Mouse (Mus musculus): Measurements from ENCODE around the gene Ndrg4.
"Not testable (repeated sequence)": the region's sequence is repeated elsewhere in the genome, so short reads cannot be mapped to it uniquely, and the experiment has no call there.

The Ndrg4 gene

DNA sequence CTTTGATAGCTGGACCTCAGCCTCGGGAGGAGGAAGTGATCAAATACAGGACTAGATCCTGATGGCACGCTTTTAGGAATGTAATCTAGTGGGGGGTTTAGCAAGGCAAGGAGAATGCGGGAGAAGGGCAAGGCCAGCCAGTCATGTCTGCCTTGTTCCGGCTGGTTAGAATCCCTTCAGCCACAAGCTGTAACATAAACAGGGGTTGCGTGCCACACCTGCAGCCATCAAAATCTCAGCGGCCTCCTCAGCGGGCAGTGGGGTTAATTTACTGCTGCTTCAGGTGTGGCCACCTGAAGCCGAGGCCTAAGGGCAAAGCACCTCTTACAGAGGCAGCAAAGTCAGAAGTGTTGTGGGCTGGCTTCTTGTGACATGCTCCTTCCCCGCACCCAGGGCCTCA, at the start of gene Ndrg4:
TSS of gene Ndrg4 (plus strand) at position 350 of the 400 bp plus-strand sequence.
- no peak for DNase-seq

DNA sequence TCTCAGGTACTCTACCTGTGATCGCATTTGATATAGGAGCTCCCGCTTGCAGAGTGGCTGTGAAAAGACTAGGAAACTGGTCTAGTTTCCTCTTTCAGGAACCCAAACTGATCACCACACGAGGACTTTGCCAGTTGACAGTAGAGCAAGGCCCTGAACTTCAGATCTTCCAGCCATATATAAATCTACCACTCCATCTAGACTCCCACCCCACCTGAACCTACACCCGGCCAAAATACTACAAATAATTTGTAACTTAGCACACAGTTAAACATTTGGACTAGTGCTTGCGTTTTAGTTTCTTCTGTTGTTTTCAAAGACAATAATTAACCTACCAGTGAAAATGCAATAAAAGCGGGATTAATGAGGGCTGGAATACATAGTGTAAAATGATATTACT, 43.9 kb upstream of the Ndrg4 start:
- no peak for DNase-seq

DNA sequence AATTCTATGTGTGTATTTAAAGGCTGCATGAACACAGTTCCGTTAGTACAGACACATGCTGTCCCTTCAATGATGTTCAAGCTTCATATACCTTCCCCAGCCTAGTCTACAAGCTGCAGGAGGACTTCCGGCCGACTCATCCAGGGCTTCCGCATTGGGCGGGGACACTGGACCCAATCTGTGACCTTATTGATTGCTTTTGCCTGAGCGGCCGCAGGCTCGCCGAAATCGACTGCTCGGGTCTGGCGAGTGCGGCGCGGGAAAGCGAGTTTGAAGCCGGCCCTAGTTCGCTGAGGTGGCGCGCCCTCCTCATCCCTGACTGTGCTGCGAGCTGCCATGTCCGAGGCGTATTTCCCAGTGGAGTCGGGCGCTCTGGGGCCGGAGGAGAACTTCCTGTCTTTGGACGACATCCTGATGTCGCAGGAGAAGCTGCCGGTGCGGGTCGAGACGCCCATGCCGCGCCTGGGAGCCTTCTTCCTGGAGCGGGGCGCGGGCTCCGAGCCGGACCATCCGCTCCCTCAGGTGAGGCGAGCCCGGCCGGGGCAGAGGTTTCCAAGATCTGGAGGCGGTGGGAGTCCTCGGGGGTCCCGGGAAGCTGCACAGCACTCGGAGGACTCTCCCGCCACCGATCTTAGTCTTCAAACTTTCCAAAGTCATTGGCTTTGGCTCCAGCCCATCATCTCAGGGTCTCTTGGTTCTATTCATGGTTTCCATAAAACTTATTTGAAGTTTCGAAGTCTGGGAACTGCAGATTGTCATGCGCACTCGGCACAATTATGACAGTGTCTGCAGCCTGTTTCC, 43.3 kb upstream of the Ndrg4 start, which contains the start of gene Gins3:
TSS of gene Gins3 (plus strand) at position 192 of the 801 bp plus-strand sequence.
- DNase-seq, result peak; percentile 82 to 88

DNA sequence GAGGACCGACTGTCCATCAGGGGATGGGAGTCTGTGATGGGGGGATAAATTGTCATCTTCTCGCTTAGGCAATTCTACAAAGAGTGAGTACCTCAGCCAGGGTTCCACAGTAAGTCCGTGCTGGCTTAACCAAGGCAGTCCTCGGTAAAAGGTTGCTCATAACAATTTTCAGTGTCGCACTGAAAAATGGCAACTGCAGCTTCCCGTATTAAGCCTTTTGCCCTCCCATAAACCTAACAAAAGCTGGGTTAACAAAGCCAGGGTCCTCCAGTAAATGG, 42.8 kb upstream of the Ndrg4 start:
- no peak for DNase-seq

DNA sequence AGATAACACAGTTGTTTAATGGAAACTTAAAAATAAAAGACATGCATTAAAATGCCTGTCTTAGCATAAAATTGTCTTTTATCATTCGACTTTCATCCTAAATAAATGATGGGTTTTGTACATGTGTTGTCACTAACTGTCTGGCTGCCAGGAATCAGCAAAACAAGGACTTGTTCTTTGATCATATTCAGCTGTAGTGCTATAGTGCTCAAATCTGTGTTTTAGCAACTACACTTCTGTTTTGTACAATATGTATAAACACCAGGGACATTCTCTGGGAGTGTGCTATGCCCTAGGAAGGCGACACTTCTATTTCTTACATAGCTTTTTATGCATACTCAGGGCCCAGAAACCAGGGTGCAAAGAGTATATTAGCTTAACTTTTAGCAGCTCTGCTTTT, 31.8 kb upstream of the Ndrg4 start:
- DNase-seq, result no peak

DNA sequence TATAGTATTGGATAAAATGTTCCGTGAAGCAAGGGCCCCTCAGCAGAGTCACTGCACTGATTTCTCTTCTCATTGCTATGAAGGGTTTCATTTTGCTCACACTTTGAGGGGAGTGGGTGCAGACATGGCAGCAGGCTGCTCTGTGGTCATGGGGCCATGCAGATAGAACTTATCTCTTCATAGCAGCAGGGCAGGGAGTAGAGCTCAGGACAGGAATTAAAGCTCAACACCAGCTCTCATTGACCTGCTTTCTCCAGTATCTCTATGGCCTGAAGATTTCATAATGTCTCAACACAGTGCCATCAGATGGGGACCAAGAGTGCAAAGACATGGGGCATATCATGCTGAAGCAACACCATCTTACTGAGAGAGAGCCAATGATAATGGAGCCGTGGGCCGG, 28.5 kb upstream of the Ndrg4 start:
- DNase-seq, result no peak

DNA sequence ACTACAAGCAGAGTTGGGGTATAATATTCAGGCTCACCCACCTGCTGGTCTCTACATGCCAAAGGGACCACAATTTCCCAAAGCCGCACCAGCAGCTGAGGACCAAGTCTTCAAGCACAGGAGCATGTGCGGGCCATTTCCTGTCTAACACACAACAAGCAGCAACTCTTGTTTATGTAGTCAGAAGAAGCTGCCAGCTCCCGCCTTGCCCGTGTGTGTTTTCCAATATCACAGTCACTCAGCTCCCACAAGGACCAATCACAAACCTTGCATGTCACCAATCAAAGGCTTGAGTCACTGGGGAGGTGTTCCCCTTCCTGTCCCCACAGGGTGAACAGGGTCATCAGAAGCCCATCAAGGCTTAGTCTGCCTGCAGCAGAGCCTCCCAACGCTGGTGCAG, 23.4 kb upstream of the Ndrg4 start:
- DNase-seq, result no peak

DNA sequence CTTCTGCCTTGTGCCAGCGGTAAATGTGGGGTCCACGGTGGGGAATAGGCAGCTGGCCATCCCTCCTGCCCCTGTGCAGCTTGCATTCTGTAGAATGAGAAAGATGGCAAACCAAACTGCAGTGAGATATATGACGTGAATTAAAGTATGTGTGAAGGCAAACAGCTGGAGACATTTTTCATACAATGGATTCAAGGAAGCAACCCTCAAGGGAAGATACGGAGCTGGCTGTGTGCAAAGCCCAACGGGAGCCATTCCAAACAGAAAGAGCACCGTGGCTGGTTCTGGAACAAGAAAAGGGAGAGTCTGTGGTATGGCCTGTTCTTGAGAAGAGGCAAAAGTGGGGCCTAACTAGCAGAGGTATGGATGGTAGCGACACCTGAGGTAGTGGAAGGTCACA, 20.9 kb upstream of the Ndrg4 start:
- no peak for DNase-seq

DNA sequence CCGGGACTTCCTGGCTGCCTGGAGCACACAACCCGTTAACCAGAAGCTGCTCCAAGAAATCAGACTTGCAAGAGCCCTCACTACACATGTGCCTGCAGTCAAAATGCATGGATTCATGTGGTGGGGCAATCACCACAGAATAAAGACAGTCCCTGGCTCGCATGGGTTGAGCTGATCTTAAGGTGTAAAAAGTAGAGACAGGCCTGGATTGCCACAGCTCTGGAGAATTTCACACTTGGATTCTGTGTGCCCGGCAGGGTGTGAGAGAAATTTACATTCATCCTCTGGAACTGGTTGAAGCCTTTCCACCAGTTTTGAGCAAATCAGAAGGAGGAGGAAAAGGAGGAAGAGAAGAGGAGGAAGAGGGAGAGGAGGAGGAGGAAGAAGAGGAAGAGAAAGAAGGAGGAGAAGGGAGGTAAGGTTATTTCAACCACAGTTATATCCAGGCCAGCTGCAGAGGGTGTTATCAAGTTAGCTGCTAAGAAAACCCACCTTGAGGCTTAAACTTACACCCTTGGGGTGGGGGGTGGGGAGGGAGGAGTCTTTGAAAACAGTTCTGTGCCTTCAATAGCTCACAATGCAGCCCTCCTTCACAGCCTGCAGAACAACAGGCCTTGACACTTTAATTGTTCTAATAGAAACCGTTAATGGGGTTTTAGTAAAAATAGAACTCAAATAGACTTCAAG, 20.3 kb upstream of the Ndrg4 start:
- no peak for DNase-seq

DNA sequence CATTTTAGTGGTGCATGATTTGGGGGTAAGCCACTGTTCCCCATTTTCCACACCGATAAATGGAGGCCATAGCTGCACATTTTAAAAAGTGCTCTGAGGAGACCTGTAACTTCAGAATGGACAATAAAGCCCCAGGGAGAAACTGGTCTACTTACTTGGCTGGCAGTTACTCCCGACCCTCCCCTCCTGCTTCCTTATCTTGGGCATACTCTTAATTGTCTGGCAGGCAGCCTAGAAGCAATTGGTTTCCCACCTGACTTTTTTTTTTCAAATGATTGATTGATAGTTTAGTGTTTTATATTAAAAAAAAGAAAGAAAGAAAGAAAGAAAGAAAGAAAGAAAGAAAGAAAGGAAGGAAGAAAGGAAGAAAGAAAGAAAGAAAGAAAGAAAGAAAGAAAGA, 19.3 kb upstream of the Ndrg4 start:
- DNase-seq, result no peak

DNA sequence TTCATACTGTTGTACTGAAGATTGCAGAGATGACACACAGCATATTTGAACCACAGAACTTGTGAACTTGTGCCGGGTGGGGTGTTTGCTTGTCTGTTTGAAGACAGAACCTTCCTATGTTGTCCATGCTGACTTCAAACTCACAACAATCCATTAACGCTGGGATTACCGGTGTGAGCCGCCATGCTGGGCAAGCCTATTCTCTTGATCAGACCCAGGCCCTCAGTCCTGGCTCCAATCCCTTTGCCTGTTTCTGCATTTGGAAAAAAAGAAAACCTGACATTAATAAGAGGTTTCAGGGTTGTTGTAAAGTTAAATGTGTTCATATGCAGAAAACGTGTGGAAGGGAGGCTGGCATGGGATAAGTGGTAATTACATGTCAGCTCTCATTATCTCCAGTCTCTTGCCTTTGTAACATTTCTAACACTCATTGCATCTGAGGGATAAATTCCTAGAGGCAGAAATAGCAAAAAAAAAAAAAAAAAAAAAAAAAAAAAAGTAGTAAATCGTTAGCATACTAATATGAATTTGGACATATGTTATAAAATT, 16.4 kb upstream of the Ndrg4 start:
- DNase-seq, result no peak

DNA sequence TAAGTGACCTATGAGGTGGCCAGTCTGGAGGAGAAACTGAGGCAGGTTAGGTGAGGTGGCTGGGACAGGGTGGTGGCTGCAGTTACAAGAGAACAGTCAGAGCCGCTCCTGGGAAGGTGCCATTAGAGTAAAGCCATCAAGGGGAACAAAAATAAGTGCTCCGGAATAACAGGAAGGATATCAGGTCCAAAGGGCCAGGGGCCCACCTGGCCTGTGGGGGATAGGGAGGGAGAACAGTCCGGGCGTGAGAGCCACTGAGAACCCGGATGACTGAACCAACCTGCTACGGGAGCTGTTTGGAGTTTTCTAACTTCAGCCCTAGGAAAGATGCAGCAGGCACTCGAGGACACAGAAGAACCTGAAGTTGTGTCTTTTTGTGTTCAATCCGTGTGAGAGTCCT, 15.7 kb upstream of the Ndrg4 start:
- no peak for DNase-seq

DNA sequence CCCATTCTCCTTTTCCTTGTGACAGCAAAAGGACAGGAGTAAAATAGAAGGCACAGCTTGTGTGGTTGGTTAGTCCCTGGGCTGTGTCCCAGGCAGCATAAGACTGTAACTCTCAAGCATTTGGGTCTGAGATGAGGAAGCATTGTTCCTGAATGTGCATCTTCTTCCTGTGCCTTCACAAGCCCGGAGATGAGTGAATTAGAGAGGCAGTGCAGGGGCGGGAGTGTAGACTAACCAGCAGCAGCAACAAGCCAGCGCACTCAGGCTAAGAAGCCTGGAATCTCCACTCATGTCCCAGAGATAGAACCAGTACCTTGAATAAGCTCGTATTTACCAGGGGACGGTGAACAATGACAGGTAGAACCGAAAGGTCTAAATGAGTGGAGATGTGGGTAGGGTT, 15.2 kb upstream of the Ndrg4 start:
- DNase-seq, result no peak

DNA sequence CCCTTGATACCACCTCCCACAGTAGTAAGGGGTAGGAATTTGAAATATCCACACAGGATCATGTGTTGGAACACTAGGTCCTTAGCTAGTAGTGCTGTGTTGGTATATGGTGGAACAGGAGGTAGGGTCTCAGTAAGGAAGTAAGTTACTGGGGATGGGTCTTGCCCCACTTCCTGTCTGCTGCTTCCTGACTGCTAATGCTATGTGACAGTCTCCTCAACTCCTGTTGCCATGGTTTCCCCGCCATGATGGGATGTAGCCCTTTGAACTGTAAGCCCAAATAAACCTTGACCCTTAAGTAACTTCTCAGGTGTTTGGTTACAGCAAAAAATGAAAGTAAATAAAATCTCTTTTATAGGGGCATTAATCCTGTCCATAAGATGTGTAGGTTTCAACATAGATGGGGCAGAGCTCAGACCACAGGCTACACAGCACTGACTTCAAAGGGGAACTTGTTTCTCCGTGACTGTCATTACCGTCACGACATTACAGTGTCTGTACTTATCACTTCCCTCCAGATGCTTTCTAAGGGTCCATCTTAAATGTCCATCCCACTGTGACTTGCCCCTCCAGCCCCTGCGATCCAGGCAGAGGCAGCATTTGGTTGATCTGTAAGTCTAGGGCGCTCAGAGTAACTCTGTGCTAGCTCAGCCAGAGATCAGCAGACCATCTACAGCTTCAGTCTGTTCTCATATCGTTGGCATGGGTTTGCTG, 13.7 kb upstream of the Ndrg4 start:
- DNase-seq, result no peak

DNA sequence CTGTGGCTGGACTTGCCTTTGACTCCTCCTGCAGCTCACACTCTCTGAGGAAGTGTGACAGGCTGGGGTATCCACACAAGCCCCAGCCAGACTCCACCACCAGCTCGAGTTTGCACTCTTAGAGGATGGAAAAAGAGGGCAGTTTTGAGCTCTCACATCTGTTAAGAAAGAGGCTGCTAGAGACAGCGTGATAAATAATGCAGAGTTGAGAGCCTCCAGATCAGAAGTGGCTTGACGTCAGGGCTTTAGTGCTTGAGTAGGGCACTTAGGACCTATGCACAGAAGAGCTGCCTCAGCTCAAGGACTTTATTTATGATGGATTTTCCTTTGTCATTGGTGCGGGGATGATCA, 13.2 kb upstream of the Ndrg4 start:
- DNase-seq, result no peak

DNA sequence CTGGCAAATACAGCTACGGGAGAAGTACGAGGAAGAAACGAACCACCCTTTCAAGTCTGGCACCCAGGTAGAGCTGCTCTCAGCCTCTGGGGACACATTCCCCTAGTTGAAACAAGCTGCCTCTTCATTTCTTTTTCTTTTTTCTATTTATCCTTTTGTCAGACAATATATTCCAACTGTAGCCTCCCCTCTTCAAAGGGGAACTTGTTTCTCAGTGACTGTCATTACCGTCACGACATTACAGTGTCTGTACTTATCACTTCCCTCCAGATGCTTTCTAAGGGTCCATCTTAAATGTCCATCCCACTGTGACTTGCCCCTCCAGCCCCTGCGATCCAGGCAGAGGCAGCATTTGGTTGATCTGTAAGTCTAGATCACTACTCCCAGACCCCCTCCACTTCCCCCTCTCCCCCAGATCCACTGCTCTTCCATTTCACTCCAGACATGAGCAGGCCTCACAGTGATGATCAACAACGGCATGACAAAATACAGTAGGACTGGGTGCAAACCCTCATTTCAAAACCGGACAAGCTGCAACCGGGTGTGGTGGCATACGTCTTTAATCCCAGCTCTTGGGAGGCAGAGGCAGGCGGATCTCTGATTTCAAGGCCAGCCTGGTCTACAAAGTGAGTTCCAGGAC, 10.8 kb upstream of the Ndrg4 start:
- DNase-seq, result not testable (repeated sequence)

DNA sequence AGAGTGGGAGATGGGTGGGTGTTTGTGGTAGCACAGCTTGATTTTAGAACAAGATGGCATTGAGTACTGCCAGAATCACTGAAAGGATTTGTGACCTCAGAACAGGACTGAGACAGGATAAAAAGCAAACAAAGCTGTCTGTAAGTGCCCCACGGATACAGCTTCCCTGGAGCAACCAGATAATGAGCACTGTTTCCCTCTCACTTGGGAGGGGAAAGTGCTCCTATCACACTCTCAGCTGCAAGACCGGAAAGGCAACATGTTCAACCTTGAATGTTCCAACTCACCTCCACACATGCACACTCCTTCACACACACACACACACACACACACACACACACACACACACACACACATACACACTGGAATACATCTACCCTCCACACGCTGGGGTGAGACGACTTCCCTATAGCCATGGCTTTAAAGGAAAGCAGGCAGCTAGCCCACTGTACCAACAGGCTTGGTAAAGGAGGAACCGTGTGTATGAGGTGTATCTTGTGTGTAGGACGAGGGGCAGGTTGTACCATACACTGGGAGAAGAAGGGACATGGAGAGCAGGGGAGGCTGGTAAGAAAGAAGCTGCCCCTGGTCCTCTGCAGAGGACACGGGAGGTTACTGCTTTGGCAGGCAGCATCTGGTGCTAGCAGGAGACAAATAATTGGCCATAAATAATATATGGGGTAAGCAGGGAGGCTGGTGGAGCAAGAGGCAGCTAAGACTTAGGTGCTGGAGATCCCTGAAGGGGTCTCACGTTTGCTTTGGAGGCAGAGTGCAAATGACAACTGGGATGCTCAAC, 8.4 kb upstream of the Ndrg4 start:
- DNase-seq, result no peak

DNA sequence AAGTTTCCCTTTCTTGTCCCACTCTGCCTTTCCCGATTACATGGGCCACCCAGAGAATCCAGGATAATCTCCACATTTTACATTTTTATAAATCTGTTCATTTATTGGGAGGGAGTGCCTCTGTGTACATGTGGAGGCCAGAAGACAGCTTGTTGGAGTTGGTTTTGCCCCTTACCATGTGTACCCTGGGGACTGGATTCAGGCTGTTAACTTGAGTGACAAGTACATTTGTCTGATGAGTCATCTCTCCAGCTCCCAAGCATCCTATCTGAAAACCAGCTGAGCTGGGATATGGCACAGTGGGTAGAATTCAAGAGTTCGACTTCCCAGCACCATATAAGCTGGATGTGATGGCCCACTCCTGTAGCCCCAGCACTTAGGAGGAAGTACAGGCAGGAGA, 6.8 kb upstream of the Ndrg4 start:
- no peak for DNase-seq

DNA sequence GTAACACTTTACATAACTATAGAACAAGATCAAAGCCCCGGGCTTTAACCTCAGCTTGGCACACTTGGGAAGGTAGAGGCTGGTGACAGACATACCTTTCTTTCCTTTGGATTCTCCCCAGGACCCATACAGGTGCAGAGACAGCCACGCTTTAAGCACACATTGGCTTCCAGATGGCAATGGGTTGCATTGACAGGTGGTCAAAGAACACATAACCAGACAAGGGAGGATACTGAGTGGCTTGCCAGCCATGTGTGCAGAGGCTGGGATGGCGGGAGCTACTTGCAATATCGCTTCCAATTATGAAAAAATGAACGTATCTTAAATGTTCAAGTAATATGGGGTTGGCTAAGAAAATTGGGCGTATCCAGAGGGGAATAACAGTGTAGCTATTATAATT, 4.9 kb upstream of the Ndrg4 start:
- no peak for DNase-seq

DNA sequence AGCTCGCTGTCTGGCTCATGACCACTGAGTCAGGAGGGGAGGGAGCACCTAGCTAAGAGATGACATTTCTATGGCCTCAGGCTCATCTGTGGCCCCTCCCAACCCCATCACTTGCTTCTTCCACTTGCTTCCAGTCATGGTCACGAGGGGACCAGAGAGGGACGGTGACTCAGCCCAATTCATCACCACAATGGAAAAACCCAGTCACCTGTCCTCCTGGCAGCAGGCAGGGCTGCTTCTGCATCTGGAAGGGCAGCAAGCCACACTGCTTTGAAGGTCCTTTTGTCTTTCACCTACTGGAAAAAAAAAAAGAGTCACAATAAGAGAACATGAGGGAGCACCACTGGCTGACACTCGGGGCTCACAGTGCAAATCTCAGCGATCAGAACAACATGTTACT, 4.0 kb upstream of the Ndrg4 start:
- DNase-seq, result no peak

DNA sequence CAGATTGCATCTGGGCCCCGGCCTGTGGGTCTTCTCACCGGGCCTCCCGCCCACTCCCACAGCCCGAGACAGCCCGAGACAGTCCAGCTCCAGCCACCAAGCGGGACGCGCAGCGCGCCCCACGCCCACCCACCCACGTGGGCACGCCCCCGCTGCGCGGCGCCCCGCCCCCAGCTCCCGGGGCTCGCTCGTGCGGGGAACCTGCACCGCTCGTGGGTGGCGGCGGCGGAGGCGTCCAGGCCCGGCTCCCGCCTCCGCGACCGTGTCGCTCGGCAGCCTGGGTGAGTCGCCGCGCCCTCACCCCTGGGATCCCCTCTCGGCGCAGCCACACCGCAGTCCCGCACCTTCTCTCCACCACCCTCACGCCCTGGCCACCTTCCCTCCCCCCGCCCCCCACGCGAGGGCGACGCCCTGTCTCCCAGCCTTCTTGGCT, 827 bp downstream of the Ndrg4 start:
- DNase-seq, result no peak

DNA sequence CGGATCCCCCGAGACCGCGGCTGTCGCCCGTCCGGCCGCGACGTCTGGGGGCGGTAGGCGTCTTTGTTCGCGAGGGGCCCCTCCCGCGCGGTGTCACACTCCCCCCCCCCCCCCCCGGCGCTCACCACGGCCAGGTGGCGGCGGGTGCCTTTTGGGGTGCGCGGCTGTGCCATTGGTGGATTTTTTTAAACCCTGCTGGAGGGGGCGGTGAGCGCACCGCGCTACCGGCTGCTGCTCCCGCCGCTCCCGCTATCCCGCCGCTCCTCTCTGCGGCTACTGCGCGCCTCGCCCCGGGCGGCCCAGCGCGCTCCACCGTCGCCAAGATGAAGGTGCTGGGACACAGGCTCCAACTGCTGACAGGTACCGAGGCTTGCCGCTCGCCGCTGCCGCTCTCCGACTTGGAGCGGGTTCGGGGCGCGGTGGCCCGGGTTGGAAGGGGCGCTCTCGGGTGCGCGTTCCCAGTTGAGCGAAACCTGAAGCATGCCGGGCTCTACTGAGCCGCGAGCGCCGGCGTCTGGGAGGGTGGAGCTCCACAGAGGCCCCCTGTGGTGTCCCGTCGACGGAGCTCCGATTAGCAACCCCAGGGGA, 1.3 kb downstream of the Ndrg4 start:
- peak in 1 of 2 experiments; percentile 11 for DNase-seq

Measured in thymus, adult 18-20 months (tissue).